Mouse (Mus musculus) cerebellum, postnatal 10 days (tissue): ENCODE results near the gene Zbtb9.
A peak's percentile ranks its signal among the peaks of the same experiment; 100 is the strongest.
"Not testable (repeated sequence)": the region's sequence is repeated elsewhere in the genome, so short reads cannot be mapped to it uniquely, and the experiment has no call there.

ENCODE experiments used
- DNase-seq, 2 experiments: peaks; one replicate each; pipeline ENCODE4 v3.0.0; 2021; ENCODE audit warnings: mixed read lengths in 2 of 2

Gene Zbtb9

DNA sequence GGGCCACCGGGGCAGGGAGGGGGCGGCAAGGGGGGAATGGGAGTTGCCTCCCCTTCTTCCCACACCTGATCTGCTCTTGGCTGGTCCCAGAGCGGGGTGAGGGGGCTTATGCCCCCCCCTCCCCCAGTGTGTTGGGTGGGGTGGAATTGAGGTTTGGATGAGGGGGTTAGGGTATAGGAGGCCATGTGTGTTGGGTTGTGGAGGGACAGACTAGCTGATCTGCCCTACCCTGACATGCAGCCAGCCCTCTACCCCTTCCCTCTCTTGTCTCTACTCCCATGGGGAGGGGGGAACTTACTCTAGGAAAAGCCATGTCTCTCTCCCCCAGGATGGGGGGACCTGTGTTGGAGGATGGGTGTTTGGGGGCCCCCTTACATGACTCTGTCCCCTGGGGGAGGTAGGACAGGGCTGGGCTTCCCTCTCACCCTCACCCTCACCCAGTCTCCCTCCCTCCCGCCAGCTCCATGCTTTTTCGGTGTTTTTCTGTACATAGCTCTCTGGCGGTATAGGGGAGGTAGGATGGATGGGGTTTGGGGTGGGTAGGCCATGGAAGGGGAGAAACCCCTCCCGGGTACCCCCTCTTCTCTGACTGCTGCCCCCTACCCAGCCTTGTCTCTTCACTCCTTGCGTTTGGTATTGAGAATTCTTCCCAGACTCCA is 1.6 kb upstream of the Zbtb9 start:
- DNase-seq: peak in 1 of 2 experiments; percentile 30

- peak in 1 of 2 experiments; percentile 21 for DNase-seq
These were observed 860 bp upstream of the Zbtb9 start for GRCm38 (mm10) chr17:26972107-26972506.

GRCm38 (mm10) chr17:26974547-26974946 is 1.6 kb downstream of the Zbtb9 start:
- no peak for DNase-seq

- DNase-seq: no peak
These were observed 2.4 kb downstream of the Zbtb9 start for GRCm38 (mm10) chr17:26975415-26975814.

DNA sequence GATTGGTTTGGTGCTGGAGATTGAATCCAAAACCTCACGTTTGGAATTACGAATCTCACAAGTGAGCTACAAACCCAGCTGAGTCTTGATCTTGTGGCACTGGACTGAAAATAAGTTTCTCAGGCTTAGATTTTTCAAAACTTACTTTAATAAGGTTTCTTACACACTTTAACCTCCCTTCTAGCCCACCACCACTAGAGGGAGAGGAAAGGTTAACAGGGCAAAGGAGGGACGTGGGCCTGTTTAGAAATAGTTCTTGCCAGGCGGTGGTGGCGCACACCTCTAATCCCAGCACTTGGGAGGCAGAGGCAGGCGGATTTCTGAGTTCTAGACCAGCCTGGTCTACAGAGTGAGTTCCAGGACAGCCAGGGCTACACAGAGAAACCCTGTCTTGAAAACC is 4.4 kb downstream of the Zbtb9 start:
- not testable (repeated sequence) for DNase-seq

GRCm38 (mm10) chr17:26979426-26979825 is 6.5 kb downstream of the Zbtb9 start:
- no peak for DNase-seq

- no peak for DNase-seq
These were observed 8.1 kb downstream of the Zbtb9 start for GRCm38 (mm10) chr17:26981050-26981449.

DNA sequence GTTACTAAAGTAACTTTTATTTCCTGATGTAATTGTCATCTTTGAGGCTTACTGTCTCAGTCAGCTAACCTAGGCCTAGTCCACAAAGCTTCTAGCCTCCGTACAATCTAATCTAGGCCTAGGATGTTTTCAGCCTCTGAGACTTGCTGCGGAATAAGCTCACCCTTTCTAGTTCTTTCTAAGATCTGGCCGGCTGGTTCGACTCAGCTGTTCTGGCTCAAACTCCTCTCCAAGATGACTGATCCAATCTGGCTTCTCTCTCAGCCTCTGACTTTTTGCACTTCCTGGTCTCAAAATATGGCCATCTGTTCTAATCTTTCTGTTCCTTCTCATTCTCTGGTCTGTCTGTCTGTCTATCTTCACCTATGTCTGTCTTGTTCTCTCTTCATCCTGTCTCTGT is 10.4 kb downstream of the Zbtb9 start:
- DNase-seq: no peak

DNA sequence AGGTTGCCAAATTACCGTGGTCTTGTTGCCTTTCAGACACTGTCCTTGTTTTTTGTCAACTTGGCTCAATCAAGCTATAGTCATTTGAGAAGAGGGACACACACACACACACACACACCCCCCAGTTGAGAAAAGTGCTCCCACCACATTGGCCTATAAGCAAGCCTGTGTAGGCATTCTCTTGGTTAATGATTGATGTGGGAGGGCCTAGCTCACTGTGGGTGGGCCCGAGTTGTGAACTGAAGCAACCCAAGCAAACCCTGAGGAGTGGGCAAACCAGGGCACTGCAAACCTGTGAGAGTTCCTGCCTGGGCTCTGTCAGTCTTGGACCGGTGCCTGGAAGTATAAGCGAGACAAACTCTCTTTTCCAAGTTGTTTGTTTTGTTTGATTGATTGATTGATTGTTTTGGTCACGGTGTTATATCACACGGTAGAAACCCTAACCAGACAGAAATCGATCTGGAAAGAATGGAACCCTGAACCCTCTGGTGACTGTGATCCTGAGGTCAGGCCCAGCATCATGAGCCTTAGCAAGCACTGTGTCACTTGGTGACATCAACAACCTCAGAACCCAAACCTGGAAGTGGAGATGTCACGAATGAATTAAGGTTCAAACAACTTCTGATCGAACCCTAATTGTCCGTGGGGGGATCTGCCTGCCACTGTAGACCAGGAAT is 12.7 kb downstream of the Zbtb9 start:
- DNase-seq: no peak

- DNase-seq: no peak
These were observed 17.6 kb downstream of the Zbtb9 start for GRCm38 (mm10) chr17:26990521-26990920.

DNA sequence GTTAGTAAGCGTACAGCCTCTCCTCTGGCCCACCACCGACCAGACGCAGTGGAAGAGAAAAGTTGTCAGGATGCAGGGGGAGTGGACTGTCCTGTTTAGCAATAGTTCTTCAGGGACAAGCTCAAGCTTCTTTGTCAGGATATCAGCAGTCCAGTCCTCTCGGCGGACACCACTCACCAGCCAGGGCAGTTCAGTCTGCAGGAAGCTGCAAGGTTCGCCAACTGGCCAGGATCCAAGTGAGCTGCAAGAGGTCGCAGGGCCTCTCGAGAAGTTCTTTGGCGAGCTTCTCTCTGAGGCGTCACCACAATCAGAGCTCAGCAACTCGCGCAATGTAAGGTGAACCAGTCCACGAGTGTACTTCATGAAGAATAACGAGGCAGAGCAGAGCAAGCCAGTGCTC is 21.4 kb downstream of the Zbtb9 start:
- peak; percentile 57 to 63 for DNase-seq

DNA sequence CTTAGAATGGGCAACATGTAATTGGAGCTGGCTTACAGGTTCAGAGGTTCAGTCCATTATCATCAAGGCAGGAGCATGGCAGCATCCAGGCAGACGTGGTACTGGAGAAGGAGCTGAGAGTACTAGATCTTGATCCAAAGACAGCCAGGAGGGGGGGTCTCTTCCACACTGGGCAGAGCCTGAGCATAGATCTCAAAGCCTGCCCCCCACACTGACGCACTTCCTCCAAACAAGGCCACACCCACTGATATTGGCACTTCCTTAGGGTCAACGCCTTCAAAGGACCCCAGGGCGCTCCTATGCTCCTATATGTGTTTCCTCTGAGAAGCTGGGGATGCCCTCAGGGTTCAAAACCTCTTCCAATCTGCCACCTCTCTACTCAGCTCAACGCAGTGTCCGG is 22.0 kb downstream of the Zbtb9 start:
- DNase-seq: no peak

- no peak for DNase-seq
These were observed 22.6 kb downstream of the Zbtb9 start for GRCm38 (mm10) chr17:26995562-26995961.

- DNase-seq: no peak
These were observed 24.7 kb downstream of the Zbtb9 start for GRCm38 (mm10) chr17:26997661-26998060.

DNA sequence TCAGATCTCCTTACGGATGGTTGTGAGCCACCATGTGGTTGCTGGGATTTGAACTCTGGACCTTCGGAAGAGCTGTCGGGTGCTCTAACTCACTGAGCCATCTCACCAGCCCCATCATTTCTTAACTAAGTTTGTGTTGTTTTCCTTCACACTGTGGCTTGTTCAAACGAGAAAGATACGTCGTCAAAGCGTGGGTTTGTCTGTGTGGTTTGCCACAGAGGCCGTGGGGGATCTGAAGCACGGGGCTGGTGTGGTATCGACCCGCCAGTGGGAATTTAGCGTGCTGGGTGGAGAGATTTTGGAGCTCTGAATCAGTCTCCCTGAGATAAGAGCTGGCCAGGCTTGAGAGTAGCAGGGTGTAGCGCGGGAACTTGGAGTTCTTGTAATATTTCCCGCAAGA is 25.3 kb downstream of the Zbtb9 start:
- no peak for DNase-seq

- DNase-seq: no peak
These were observed 27.0 kb downstream of the Zbtb9 start for GRCm38 (mm10) chr17:26999996-27000395.

- DNase-seq: peak in 1 of 2 experiments; percentile 48
These were observed 28.2 kb downstream of the Zbtb9 start for GRCm38 (mm10) chr17:27001151-27001550.

- no peak for DNase-seq
These were observed 28.9 kb downstream of the Zbtb9 start for GRCm38 (mm10) chr17:27001889-27002288.

DNA sequence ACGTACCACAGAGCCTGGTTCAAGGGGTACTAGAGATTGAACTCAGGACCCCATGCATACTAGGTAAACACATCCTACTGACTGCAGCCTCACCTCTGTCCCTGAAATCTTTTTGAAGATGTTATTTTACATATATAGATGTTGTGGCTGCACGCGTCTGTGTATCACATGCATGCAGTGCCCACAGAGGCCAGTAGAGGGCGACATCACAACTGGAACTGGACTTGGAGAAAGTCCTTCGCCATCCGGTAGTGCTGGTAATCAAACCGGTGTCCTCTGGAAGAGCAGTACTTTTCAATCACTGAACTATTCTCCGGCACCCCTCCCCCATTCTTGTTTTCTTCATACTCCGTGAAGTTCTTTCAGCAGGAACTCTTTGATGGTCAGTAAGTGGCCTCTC is 31.5 kb downstream of the Zbtb9 start:
- DNase-seq: peak; percentile 77 to 83

DNA sequence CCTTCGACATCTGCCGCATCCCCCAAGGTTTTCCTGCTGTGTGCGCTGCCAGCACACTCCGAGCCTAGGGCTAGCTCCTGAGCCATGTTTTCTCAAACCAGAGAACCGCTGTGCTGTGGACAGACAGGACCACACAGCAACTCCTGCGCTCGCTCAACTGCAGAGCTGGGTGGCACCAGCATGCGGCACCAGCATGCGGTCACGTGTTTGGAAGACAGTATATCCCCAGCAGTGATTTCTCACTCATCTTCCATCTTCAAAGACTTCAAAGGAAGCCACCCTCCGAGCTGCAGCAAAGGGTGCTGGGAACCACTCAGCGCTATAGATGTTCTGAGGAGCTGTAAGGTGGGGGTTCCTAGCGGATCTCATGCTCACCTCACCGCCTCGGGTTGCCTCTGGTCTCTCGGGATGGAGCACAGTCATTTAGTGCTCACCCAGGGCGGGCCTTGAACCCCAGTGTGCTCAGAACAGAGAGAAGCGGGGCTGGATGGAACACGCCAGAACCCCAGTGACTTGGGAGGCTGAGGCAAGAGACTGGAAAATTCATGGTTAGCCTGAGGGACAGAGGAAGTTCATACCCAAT is 32.0 kb downstream of the Zbtb9 start:
- no peak for DNase-seq

DNA sequence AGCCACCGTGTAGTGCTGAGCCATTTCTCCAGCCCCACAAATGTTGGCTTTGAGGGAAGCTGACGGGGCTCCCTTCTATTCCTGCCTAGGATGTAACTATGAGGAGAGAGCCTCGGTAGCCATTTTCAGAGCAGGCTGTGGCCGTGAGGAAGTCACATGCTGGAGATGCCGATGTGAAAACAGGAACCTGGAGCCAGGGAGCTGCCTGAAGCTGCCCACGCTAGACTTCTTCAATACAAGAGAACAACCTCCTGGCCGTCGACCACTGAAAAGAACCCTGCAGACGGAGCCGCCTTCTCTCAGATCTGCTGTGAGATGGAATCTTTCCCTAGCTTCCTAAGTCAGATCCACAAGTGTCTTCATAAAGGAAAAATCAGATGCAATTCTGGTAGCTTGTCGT is 32.7 kb downstream of the Zbtb9 start:
- no peak for DNase-seq

DNA sequence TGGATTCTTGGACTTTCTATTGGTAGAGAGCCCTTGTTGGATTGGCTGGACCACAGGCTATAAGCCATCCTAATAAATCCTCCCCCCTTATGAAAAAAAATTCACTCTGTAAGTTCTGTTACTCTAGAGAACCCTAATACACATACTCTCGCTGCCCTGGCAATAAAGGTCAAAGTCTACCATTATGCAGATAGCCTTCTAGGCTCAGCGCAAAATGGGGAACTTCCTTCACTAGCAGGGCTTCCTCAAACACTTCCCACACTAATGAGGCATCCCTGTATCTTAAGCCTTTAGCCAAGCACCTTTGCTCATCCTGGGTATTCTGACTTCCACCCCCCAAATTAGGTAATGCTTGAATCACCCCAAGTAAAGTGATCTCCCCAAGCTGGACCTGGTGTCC is 35.3 kb downstream of the Zbtb9 start:
- DNase-seq: no peak

DNA sequence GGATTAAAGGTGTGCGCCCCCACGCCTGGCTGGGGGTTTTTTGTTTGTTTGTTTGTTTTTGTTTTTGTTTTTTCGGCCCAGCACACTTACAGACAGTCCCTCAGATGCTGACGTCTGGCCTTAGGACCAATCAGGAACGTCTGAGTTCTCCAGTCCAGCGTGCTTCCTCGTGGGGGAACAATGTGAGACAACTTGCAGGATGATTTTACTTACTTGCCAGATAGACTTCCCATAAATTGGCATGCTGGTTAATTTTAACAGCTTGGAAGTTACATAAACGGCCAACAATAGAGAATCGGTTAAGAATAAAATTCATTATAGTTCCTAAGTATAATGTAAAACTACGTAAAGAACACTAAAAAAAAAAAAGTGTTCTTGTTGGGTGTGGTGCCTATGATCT is 38.2 kb downstream of the Zbtb9 start:
- no peak for DNase-seq

DNA sequence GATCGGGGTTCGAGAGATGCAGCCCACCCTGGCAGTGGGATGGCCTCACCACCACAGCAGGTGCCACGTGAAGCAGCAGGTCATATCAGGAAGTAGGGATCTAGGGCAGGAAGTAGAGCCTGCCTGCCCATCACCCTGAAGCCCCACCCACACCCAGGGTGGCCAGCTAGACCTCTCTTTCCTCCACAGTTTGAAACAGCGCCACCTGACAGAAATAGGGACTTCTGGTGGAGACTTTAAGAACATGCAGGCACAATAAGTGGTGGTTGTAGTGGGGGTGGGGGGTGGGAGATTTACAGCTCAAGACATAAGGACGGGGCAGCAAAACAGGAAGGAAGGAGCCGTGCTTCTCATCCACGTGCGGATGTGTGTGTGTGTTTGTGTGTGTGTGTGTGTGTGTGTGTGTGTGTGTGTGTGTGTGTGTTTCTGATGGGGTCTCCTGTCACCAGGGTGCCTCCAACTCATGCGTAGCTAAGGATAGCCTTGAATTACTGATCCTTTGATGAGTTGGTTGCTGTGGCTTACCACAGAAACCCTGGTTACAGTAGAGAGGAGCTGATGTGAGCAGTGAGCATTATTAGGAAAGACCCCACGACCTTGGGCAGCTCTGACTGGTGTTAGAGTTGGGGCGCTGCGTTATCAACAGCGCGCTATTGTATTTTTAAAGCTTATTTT is 39.2 kb downstream of the Zbtb9 start:
- DNase-seq: peak in 1 of 2 experiments; percentile 15
